Mouse (Mus musculus) heart, adult 8-10 months (tissue): ENCODE measurements around the gene Abcb11. TPM values are rescaled to one million over a fixed set of nuclear protein-coding genes. Genes with fewer than 3 reads are reported as not detected.
A peak's percentile ranks its signal among the peaks of the same experiment; 100 is the strongest.

Experiments
- DNase-seq: peaks from one replicate; pipeline ENCODE4 v3.0.0; 2022; ENCODE audit warnings: low spot score
- total RNA-seq, 4 experiments: library from RNA; stranded (reverse); gene quantifications; 2 replicates each; pipeline ENCODE4 v1.2.4; 2022

Gene Abcb11
- total RNA-seq, 4 experiments from 2014 or later: not detected

DNA sequence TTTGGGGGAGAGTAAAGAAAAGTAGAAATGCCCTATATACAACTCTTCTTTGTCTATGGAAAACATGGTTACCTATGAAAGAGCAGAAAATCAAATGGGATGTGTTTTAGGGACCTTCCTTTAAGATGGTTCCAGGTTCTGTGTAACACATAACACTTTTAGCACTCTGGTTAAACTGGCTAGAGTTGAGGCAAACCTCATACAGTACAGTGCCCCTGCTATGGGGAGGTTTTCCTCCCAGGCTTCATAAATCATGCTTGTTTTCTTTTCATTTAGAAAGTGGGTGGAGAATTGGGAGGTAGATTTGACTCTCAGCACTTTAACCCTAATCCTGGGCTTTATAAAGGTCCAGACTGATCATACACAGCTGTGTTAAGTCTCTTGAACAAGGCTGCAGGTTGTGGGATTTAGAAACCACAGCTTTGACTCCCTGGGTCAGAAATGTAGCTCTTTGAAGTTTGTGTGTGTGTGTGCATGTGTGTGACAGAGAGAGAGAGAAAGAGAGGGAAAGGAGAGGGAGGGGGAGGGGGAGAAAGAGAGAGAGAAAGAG is 78.3 kb downstream of the Abcb11 start:
- DNase-seq: no peak

DNA sequence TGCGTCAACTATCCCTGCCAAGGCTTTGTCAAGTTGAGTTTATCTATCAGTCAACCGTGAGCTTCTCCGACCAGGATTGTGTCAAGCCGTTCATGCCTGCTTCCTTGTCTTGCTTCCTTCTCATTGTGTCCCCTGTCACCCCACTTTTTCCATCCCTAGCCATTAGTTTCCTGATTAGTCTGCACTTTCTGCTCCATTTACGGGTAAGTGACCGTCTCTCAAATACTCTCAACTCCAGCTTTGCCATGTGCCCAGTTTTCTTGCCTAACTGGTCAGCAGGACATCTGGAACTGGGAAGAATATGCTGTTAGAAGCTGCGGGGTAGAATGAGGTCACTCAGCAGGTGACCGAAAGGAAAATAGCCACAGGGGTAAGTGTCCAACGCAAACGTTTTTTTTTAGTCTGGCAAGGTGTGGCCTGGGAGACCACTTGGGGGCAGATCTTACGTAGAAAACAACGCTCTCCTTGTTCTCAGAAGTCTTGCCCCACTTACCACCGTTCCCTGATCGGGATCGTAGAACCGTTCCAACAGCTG is 94.1 kb downstream of the Abcb11 start:
- no peak for DNase-seq

DNA sequence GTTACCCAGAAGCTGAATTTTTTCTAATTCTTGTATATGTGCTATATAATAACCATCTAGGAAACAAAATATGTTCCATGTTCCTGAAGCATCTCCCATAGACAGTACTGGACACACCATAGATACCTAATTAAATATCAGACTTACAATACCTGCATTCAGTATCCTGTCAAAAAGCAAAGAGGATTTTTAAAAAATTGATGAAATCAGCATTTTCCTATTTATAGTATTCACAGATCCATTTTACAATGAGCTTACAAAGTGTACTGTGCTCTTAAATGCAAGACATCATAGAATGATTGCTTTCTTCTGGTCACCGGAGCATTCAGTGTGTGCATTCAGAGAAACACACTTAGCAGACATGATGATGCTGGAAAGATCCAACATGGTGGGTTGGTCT is 95.3 kb downstream of the Abcb11 start:
- DNase-seq: no peak

DNA sequence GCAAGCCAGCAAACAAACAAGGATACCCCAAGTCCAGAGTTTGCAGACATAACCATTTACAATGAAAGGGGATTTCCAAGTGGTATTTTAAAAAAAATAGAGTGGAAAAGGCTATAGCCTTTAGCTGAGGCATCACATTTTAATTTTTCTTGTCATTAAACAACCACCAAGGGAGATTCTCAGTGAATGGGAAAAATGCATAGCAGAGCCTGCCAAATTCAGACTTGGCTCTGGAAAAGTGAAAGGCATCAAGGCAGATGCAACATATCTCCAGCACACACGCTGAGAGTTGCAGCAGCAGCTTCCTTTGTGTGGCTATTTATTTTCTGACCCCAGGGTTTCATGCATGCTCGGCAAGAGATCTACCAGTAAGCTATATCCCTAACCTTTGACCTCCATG is 97.5 kb downstream of the Abcb11 start:
- DNase-seq: no peak

DNA sequence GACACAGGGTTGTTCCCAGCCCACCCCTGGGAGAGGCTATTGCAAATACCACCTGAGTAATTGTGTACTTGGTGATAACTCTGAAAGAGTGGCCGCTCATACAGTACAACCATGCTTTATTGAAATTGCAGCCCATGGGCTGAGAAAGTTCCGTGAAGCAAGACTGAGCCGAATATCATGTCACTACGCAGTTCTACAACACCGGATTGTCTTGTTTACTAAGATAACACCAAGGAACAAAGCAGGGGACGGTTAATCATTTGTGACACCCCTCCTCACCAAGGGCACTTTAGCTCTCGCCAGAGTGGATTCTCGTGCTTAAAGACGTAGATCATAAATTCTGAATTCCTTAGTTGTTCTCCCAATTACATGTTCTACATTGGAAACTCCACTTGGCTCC is 103.1 kb downstream of the Abcb11 start:
- no peak for DNase-seq

DNA sequence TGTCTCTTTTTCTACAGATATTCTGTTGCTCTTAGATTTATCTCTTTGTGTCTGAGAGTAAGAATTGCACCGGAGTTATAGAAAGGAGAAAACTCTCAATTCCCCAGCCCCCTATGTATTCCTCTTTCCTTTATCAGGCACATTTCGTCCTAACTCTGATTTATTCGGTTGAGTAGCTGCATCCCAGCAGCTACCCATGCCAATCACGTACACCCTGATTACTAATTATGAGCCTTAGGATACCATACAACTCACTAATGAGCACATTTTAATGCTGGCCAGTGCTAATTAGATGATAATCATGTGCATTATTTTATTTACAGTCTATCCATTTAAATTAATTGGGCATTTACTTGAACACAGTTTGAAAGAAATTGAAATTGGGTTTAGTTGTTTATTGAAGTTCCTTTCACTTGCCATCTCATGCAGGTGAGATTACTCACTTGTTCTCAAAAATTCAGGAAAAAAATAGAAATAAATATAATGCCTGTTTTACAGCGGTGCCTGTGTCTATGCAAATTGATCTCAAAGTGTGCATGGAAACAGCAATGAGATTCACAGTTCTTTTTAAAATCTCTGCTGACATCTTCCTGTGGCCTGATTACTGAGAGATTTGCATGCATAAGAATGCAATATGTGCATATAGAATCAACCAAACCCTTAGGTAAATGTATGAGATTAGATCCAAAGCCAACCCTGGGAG is 107.3 kb downstream of the Abcb11 start:
- DNase-seq: no peak

DNA sequence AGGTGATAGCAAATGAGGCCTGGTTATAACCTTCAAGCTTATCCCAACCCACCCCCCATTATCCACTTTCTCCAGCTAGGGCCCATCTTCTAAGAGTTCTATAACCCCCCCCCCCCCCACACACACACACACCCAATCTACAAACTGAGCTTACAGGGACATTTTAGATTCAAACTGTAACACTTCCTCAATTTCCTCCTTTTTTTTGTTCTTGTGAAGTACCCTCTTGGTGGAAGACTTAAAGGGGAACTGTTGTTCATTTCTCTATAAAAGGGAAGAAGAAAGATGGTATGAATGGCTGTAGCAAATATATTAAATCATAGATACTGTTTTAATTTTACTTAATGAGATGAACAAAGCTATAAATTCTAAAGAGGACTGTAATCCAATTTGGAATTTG is 110.3 kb downstream of the Abcb11 start:
- DNase-seq: no peak

DNA sequence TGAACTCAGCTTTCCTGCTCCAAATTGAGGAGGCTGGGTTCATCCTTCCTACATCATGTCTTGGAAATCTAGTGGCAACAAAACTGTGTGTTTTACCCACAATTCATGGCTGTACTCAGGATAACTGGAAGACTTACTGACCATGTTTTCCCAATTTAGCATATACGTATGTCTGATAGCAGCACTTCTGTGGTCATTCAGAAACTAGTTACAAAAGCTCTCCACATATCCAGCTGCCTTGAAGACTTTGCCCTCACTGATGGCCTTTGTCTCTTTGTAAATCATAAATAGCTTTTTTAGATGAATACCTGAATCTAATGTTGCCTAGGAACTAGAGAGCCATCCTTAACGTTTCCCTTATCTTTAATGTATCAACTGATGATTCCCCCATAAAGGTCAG is 112.3 kb downstream of the Abcb11 start:
- no peak for DNase-seq

DNA sequence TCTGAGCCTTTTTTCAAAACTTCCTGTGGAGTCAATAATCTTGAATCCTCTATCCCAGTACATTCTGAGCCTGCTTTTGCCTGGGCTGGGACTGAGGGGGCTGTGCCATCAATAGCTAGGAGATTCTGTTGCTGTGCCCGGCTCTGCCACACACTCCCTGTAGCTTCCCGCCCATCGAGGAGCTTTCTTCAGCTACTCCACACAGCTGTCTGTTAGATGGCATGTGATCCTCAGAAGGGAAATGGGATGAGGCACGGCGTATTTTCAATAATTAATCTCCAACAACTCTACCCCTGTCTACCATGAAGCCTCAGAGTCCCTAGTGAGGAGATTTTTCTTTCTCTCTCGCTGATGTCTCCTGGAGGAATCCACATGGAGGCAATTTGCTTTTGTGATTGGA is 113.8 kb downstream of the Abcb11 start:
- no peak for DNase-seq

DNA sequence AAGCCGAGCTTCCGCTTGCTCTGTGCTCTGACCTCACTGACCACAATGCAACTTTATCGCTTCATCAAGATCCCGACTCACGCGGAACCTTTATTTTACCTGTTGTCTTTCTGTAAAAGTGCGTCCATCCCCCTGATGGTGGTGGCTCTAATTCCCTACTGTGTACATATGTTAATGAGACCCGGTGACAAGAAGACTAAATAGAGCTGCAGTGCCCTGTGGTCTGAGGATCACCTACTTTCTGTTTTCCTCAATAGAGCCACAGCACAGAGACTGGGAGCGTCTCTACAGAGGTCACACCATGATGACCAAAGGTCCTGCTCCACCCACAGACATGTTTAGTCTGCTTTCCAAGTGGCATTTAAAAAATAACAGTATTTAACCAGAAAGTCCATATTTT is 115.5 kb downstream of the Abcb11 start:
- no peak for DNase-seq

DNA sequence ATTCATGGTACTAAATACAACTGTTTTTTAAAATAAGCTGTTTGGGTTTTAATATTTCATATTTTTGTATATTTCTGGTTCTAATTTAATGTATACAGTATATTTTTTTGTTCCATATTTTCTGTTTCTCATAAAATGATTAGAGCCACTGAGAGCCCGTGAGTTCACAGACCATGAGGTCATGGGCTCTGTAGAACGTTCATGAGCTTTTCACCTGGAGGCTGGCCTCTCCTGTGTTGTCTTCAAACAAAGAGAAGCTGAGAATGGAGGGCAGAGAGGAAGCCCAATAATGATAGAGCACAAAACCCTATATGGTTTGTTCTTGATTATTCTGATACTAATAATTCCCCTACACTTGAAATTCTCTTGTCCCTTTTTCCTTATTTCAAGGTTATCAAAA is 117.7 kb downstream of the Abcb11 start:
- no peak for DNase-seq

DNA sequence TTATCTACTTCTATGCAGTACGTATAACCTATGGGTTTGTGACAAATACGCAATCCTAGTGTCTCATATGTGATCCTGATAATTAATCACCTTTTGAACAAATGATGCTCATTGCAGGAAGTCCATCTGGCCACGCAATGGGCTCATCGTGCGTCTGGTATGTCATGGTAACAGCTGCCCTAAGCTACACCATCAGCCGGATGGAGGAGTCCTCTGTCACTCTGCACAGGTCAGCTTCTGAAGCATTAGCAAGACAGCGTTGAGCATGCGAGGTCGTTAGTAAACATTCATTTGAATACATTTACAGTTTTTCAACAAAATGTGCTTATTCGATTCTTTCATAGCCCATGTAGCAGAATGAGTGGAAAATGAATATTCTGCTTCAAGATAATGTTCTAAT is 119.6 kb downstream of the Abcb11 start:
- DNase-seq: no peak

DNA sequence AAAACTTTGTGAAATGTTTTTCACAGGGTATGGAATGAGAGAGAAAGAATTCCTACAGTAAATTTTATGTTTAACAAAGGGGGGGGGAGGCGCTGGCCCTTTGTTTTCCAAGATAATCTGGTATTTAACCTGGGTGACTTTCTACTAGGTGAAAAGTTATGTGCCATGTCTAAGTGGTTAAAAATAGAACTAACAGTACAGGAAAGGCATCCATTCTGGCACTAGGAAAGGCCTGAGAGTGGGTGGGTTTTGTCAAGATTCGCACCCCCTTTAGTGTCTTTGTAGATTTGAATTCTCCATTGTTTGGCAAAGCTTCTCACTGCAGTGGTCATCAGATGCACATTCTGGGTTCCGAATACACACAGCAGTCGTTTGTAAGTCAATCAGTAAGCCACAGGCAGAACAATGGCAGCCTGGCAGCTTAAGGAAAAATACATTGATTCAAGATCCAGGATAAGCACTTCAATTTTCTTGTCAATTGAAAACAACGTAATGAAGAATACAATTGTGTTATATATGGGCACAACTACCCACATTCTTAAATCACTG is 120.5 kb downstream of the Abcb11 start:
- DNase-seq: no peak

DNA sequence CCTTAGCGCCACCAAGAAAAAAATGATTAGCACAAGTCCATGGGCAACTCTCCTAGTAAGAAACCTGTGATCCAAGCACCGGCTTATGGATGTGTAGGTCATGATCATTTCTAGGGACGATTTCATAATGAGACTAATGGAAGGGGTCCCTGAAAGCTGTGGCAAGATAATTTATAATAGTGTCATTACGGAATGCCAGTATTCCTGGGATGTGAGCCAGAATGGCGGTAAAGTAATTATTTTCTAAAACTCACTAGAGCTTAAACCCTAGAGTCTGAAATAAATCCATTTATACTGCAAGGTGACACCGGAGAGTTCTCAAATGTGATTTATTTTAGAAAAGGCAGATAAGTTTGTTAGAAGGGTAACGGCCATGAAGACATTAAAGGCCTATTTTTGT is 127.2 kb downstream of the Abcb11 start:
- DNase-seq: no peak

DNA sequence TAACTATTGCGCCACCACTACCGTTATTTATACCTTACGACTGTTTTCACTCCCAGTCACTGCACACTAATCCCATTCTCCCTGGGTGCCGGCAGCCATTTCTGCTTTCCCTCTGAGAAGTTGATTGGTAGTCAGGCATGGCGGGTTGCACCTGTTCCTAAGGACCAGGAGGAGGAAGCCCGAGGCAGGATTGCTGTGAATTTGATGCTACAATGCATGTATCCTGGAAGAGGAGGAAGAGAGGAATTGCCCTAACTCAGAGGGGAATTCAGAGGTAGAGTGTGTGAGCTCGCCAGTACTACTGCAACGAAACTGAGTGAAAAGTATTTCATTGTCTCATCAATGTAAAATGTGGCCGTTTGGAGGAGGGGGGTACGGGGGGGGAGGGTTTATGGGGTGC is 129.8 kb downstream of the Abcb11 start:
- no peak for DNase-seq

DNA sequence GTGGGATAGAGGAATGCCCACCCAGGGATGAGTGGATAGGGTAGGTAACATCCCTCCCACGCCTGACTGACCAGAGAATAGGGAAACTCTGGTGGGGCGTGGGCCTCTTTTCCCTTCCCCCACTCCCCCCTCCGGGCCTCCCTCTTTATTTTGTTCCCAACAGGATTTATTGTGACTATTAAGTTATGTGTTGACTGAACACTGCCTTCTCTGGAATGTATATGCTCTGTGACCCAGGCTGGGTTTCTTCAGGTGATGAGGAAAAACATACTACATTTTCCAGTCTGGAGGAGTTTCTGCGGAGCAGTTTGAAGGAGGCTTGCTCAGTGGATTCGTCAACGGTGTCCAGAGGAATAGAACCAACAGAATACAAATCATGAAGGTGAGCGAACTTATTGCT is 131.6 kb downstream of the Abcb11 start, which contains the start of gene G6pc2:
Gene G6pc2, plus strand, starts transcription at position 301 of the 400 bp plus-strand sequence.
- DNase-seq: no peak

DNA sequence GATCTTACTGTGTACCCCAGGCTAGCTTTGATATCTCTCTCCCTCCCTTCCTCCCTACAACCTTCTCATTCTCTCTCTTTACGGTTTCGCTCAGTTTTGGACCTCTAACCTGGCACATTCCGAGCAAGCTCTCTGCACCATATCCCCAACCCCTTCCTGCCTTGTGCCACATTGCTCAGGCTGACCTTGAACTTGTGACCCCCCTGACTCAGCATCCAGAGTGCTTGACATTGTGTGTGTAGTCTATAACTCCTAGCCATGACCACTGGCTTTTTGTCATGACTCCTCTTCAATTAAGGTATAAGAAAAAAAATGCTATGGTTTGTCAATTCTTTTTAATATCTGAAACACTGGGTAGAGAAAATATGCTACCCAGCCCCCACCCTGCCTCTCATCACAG is 132.7 kb downstream of the Abcb11 start:
- DNase-seq: no peak

DNA sequence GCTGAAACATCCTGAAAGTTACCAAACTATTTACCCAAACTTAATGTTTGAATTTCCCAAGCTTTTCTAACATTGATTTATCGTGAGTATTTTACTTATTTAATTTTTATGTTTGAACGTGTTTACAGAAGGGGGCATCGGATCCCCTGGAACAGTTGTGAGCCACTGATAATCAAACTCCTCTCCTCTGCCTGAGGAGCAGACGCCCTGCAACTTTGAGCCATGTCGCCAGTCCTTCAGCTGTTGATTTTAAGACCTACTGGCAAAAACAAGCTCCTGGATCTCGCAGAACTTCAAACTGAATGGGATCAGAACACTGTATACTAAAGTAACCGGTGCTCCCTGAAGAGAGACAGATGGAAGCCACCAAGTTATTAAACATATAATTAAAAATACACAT is 135.9 kb downstream of the Abcb11 start:
- no peak for DNase-seq

DNA sequence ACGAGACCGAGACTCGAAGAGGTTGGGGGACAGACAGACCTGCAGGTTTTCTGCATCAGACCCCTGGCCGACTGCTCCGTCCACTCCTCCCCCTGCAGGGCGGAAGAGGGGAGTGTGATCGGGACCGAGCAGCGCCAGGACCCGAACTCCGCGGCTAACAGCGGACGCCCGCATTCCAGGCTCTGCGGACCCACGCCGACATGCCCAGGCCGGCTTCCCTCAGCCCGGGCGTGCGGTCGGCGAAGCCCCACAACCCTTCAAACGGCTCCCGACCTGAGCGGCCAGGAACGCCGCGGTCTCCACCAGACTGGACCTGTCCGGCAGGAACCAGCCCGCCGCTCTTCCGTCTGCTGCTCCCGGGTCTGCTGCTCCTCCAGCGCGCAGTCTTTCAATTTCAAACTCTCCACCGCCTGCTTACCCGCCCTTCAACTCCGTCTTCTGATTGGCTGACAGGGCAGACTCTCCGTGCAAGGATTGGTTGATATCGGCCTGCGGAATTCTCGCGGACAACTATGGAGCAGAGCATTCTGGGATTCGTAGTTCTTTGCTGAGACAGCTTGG is 136.5 kb downstream of the Abcb11 start, which contains the start of gene Spc25:
Gene Spc25, minus strand, starts transcription at position 404 of the 561 bp plus-strand sequence.
- peak; percentile 93 for DNase-seq

DNA sequence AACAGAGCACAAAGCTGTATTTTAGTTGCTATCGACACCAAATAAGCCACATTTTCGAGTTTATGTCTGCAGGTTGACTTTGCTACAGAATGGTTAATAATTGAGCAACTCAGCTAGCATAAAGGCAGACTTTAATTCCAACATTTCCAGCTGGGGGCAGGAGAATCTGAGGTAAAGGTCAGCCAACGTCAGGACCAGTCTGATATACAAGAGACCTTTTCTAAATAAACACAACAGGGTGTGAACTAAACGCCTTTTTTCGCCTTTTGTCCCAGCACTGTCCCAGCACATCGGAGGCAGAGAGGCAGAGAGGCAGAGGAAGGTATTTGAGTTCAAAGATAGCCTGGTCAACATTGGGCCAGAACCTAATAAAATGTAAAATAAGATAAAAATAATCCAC is 137.2 kb downstream of the Abcb11 start:
- DNase-seq: no peak

DNA sequence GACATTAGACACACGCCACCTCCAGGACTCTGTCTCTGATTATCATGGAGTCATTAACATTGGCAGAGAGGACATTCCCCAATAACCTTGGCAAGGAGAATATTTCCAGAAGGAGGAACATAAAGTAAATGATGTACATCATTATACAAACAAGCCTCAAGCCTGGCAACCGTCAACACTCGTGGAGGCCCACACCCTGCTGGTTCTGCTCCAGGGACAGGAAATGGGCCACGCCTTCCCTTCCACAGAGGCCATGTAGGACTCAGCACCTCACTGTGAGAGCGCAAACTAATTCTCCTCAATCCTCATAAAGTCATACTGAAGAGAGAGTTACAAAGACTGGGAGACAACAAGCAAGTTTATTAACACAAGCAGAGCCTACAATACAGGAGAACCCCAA is 148.9 kb downstream of the Abcb11 start:
- DNase-seq: no peak

DNA sequence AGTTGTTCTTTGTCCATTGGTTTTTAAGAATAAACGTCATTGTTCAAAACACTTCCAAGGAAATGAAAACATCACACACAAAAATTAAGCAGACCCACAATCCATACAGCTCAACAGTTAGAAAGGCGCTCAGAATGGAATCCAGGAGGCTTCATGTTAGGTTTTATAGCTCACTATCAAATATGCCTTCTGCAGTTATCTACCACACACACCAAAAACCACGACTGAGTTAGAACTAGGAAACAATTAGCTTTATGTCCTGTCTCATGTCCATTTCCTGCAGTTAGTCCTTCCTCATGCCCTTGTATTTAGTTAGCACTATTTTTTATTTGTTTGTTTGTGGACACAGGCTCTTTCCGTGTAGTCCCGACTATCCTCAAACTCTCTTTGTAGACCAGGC is 151.4 kb downstream of the Abcb11 start:
- DNase-seq: no peak

DNA sequence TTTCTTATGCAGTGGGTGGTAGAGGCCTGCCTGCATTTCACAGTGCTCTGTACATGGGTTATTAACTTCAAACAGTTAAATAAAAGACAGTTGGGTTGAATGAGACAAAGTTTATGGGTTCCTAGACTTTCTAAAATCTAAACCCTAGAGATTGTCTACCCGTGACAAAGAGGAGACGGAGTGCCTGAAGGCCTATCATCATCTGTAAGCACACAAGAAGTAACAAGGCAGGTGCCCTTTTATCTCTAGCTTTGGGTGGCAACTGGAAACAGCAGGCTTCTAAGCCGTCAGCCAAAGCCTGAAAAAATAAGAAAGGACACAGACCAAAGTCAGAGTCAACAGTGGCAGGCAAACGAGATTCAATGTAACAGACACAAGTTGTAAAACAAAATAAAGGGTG is 153.2 kb downstream of the Abcb11 start:
- DNase-seq: no peak
